In genomic region chr5:76658084-76658934, GRCm38 (mm10) we compare ENCODE assay signal across 9 mouse cellular contexts. TPM values are rescaled to one million over a fixed set of nuclear protein-coding genes. Genes with fewer than 3 reads are reported as not detected.
DNase-seq lines count a peak whose midpoint lies in the region; ATAC-seq and TF ChIP-seq lines count a peak whose summit lies in the region.
"Had no signal": no experiment of that assay in that cellular context is flagged by ENCODE, and none has a peak within 500 bp of the region (broad histone marks: within the 10 kb centered on the region; RNA-seq: fewer than 3 reads in every experiment).

No protein-coding gene starts in this region.

- H3K27me3 ChIP-seq in forebrain, postnatal 0 days (ENCODE audit: insufficient read depth, low read length) = no peaks in the 10 kb centered on the region
- H3K27me3 ChIP-seq in small intestine, adult 2 months (ENCODE audit: control insufficient read depth, insufficient read depth, low read length) = peaks cover 20% of the 10 kb centered on the region; the same call in 1 of the 2 replicates

- H3K27ac ChIP-seq in forebrain, postnatal 0 days (ENCODE audit: low read depth, low read length) = peak overlapping the region; percentile 99
- H3K27ac ChIP-seq in small intestine, adult 2 months (ENCODE audit: insufficient read depth, low read depth, low read length) = no peak overlapping the region
- H3K27ac ChIP-seq: macrophage had no signal

- H3K9ac ChIP-seq in forebrain, postnatal 0 days = peak overlapping the region; percentile 100

- peak overlapping the region; percentile 71 for H3K4me2 ChIP-seq in forebrain, postnatal 0 days (ENCODE audit: low read depth)

- peak; percentile 4 for DNase-seq in cerebellum, adult 11-12 months
- DNase-seq in cerebellum, adult 9-11 months = no peak
- DNase-seq in cerebellum, adult 8-10 months = peak; percentile 5
- DNase-seq in forebrain, postnatal 0 days = peak; percentile 77
- DNase-seq in kidney, postnatal 10 days = peak; percentile 43

- no peak for TF ChIP-seq POLR2A in small intestine, adult 2 months (IDR thresholded peaks at IDR 0.05; ENCODE audit: low read depth, low read length)

- H3K9me3 ChIP-seq in forebrain, postnatal 0 days (ENCODE audit: low read length) = no peaks in the 10 kb centered on the region

- peak overlapping the region; percentile 90 for H3K4me3 ChIP-seq in forebrain, postnatal 0 days (ENCODE audit: low read depth, low read length)
- peak overlapping the region; percentile 68 for H3K4me3 ChIP-seq in small intestine, adult 2 months (ENCODE audit: low read depth, low read length)

- no peak for TF ChIP-seq CTCF in forebrain, postnatal 0 days (IDR thresholded peaks at IDR 0.05; ENCODE audit: low read depth)
- TF ChIP-seq CTCF in small intestine, adult 2 months (IDR thresholded peaks at IDR 0.05; ENCODE audit: extremely low read depth, insufficient read length, insufficient replicate concordance, low read depth, low read length) = no peak

- H3K36me3 ChIP-seq in forebrain, postnatal 0 days (ENCODE audit: insufficient read depth) = no peaks in the 10 kb centered on the region
- H3K36me3 ChIP-seq in small intestine, adult 2 months (ENCODE audit: control insufficient read depth, insufficient read depth, low read length) = no peaks in the 10 kb centered on the region

- 2% methylated on average over 38 of the region's 38 CpGs for WGBS in forebrain, postnatal 0 days
- 3% methylated on average over 38 of the region's 38 CpGs for WGBS in small intestine, adult 2 months

- peak; percentile 14 for ATAC-seq in CD4-positive, CD25-positive, alpha-beta regulatory T cell, adult 4 months
- peak; percentile 75 for ATAC-seq in forebrain, postnatal 0 days
- ATAC-seq in megakaryocyte, adult 5-6 weeks (ENCODE audit: poor library complexity, severe bottlenecking) = peak; percentile 60

- peaks cover 6% of the 10 kb centered on the region; the same call in 1 of the 2 replicates for H3K4me1 ChIP-seq in forebrain, postnatal 0 days (ENCODE audit: insufficient read depth)
- peaks cover 9% of the 10 kb centered on the region; the same call in 1 of the 2 replicates for H3K4me1 ChIP-seq in small intestine, adult 2 months (ENCODE audit: control insufficient read depth, insufficient read depth, insufficient read length, low read length)

RNA-seq across cellular contexts. Expression of gene C530008M17Rik, which starts 2.0 kb away (rescaled TPM):
- 1 to 10 TPM in 1 of 2 experiments, under 1 TPM in 1; 0.65 to 1.3 TPM for polyA plus RNA-seq in CD4-positive, CD25-positive, alpha-beta regulatory T cell, adult 4 months (2017; shearing (Covaris generic))
- 86.2 and 87.4 TPM in 2 replicates for total RNA-seq in forebrain, postnatal 0 days (2014; rRNA removed)
- 47.6 and 63.6 TPM in 2 replicates for polyA plus RNA-seq in forebrain, postnatal 0 days (2015; fragmentation: Nextera tagmentation; extraction: Ambion mirVana)
- total RNA-seq in megakaryocyte, adult 5-6 weeks (2015) = 0.87 and 1.6 TPM in 2 replicates
- 0.15 and 1.1 TPM in 2 replicates for total RNA-seq in megakaryocyte, adult 5-6 weeks (2017)
- polyA plus RNA-seq in small intestine, adult 2 months (2012; rRNA removed) = 9.8 and 42.5 TPM in 2 replicates

Comparison
In these comparisons a context has a peak if more than half of its experiments do, and no peak if none do; other contexts are left out.
1. ATAC-seq: peak in every context shown above with its lines; median percentile 75 in forebrain, postnatal 0 days; 60 in megakaryocyte, adult 5-6 weeks; 14 in CD4-positive, CD25-positive, alpha-beta regulatory T cell, adult 4 months.